Mouse (Mus musculus): ENCODE data around the gene Ikzf3. TPM values are rescaled to one million over a fixed set of nuclear protein-coding genes. Genes with fewer than 3 reads are reported as not detected.

The Ikzf3 gene
- polyA plus RNA-seq, 1 experiment from 2014 or later, result 0.05 TPM

GRCm38 (mm10) chr11:98438331-98439158 is 107.3 kb downstream of the Ikzf3 start, which contains the start of gene Mien1:
Gene Mien1, minus strand, starts transcription at chr11:98438991.
- Histone ChIP-seq H3K9ac (peak within 1 kb of the TSS; percentile 66), H3K4me3 (peak within 1 kb of the TSS; percentile 78), H3K4me2 (peak within 1 kb of the TSS; percentile 88), H3K36me3 (peaks cover 37% of the 10 kb centered on the region), H3K27me3 (no peaks in the 10 kb centered on the region), H3K4me1 (replicated peaks) (peaks cover 9% of the 10 kb centered on the region; the same call in 1 of the 2 replicates), H3K9me3 (replicated peaks) (no peaks in the 10 kb centered on the region), H3K27ac (peak within 1 kb of the TSS; percentile 79)
- ATAC-seq (replicated peaks; ENCODE audit: insufficient number of reproducible peaks, insufficient read depth, low FRiP score, low read depth), result peak; percentile 87
- 1% methylated on average over 43 of the region's 43 CpGs for WGBS

GRCm38 (mm10) chr11:98437441-98437840 is 108.4 kb downstream of the Ikzf3 start:
- Histone ChIP-seq H3K27me3 (no peaks in the 10 kb centered on the region), H3K4me3 (0 out of 2 replicates have a peak overlapping the region, but pooled peaks have one; percentile 78), H3K9me3 (replicated peaks) (no peaks in the 10 kb centered on the region), H3K4me2 (no peak overlapping the region), H3K4me1 (replicated peaks) (peaks cover 9% of the 10 kb centered on the region; the same call in 1 of the 2 replicates), H3K27ac (no peak overlapping the region), H3K36me3 (peaks cover 46% of the 10 kb centered on the region), H3K9ac (no peak overlapping the region)
- WGBS, result 80% methylated on average over 6 of the region's 6 CpGs
- ATAC-seq (replicated peaks; ENCODE audit: insufficient number of reproducible peaks, insufficient read depth, low FRiP score, low read depth), result no peak

GRCm38 (mm10) chr11:98435723-98436122 is 110.1 kb downstream of the Ikzf3 start:
- ATAC-seq (replicated peaks; ENCODE audit: insufficient number of reproducible peaks, insufficient read depth, low FRiP score, low read depth), result no peak
- Histone ChIP-seq H3K4me1 (replicated peaks) (peaks cover 9% of the 10 kb centered on the region; the same call in 1 of the 2 replicates), H3K4me3 (no peak overlapping the region), H3K9ac (no peak overlapping the region), H3K9me3 (replicated peaks) (no peaks in the 10 kb centered on the region), H3K36me3 (peaks cover 64% of the 10 kb centered on the region), H3K27ac (no peak overlapping the region), H3K27me3 (no peaks in the 10 kb centered on the region), H3K4me2 (no peak overlapping the region)
- WGBS, result 89% methylated on average over 9 of the region's 9 CpGs

GRCm38 (mm10) chr11:98431743-98432502 is 113.9 kb downstream of the Ikzf3 start:
- H3K4me2 ChIP-seq, result no peak overlapping the region
- no peak overlapping the region for H3K9ac ChIP-seq
- no peaks in the 10 kb centered on the region for H3K9me3 ChIP-seq (replicated peaks)
- WGBS, result 79% methylated on average over 9 of the region's 9 CpGs
- no peaks in the 10 kb centered on the region for H3K27me3 ChIP-seq
- H3K4me1 ChIP-seq (replicated peaks), result no peaks in the 10 kb centered on the region
- ATAC-seq (replicated peaks; ENCODE audit: insufficient number of reproducible peaks, insufficient read depth, low FRiP score, low read depth), result no peak
- no peak overlapping the region for H3K4me3 ChIP-seq
- H3K27ac ChIP-seq, result no peak overlapping the region
- peaks cover 96% of the 10 kb centered on the region for H3K36me3 ChIP-seq

- no peaks in the 10 kb centered on the region for H3K9me3 ChIP-seq (replicated peaks)
- H3K4me3 ChIP-seq, result no peak overlapping the region
- H3K27me3 ChIP-seq, result no peaks in the 10 kb centered on the region
- no peak overlapping the region for H3K4me2 ChIP-seq
- H3K27ac ChIP-seq, result no peak overlapping the region
- no peak for ATAC-seq (replicated peaks; ENCODE audit: insufficient number of reproducible peaks, insufficient read depth, low FRiP score, low read depth)
- H3K36me3 ChIP-seq, result peaks cover 95% of the 10 kb centered on the region
- no peaks in the 10 kb centered on the region for H3K4me1 ChIP-seq (replicated peaks)
- WGBS, result 76% methylated on average over 5 of the region's 5 CpGs
- H3K9ac ChIP-seq, result no peak overlapping the region
These were observed 117.4 kb downstream of the Ikzf3 start for GRCm38 (mm10) chr11:98428436-98428835.

GRCm38 (mm10) chr11:98426592-98426991 is 119.2 kb downstream of the Ikzf3 start:
- H3K4me2 ChIP-seq, result no peak overlapping the region
- WGBS, result 89% methylated on average over 7 of the region's 7 CpGs
- H3K4me1 ChIP-seq (replicated peaks), result no peaks in the 10 kb centered on the region
- peaks cover 96% of the 10 kb centered on the region for H3K36me3 ChIP-seq
- no peaks in the 10 kb centered on the region for H3K9me3 ChIP-seq (replicated peaks)
- H3K9ac ChIP-seq, result no peak overlapping the region
- no peak overlapping the region for H3K4me3 ChIP-seq
- H3K27me3 ChIP-seq, result no peaks in the 10 kb centered on the region
- no peak overlapping the region for H3K27ac ChIP-seq
- ATAC-seq (replicated peaks; ENCODE audit: insufficient number of reproducible peaks, insufficient read depth, low FRiP score, low read depth), result no peak

- peaks cover 57% of the 10 kb centered on the region for H3K4me1 ChIP-seq (replicated peaks)
- H3K4me2 ChIP-seq, result no peak overlapping the region
- H3K36me3 ChIP-seq, result peaks cover 40% of the 10 kb centered on the region
- peak overlapping the region; percentile 8 for H3K27ac ChIP-seq
- H3K4me3 ChIP-seq, result no peak overlapping the region
- H3K9ac ChIP-seq, result no peak overlapping the region
- no peaks in the 10 kb centered on the region for H3K27me3 ChIP-seq
- no peaks in the 10 kb centered on the region for H3K9me3 ChIP-seq (replicated peaks)
- WGBS, result 72% methylated on average over 10 of the region's 10 CpGs
- ATAC-seq (replicated peaks; ENCODE audit: insufficient number of reproducible peaks, insufficient read depth, low FRiP score, low read depth), result no peak
These were observed 126.8 kb downstream of the Ikzf3 start for GRCm38 (mm10) chr11:98418939-98419547.

- no peak overlapping the region for H3K9ac ChIP-seq
- WGBS, result 49% methylated on average over 6 of the region's 6 CpGs
- no peak overlapping the region for H3K4me2 ChIP-seq
- peak overlapping the region; percentile 51; the same call in 1 of the 2 replicates for H3K27ac ChIP-seq
- no peak overlapping the region for H3K4me3 ChIP-seq
- peaks cover 62% of the 10 kb centered on the region for H3K4me1 ChIP-seq (replicated peaks)
- H3K27me3 ChIP-seq, result no peaks in the 10 kb centered on the region
- ATAC-seq (replicated peaks; ENCODE audit: insufficient number of reproducible peaks, insufficient read depth, low FRiP score, low read depth), result no peak
- H3K9me3 ChIP-seq (replicated peaks), result no peaks in the 10 kb centered on the region
- H3K36me3 ChIP-seq, result peaks cover 32% of the 10 kb centered on the region
These were observed 127.6 kb downstream of the Ikzf3 start for GRCm38 (mm10) chr11:98418273-98418672.

GRCm38 (mm10) chr11:98417074-98417473 is 128.8 kb downstream of the Ikzf3 start:
- H3K9me3 ChIP-seq (replicated peaks), result no peaks in the 10 kb centered on the region
- no peaks in the 10 kb centered on the region for H3K27me3 ChIP-seq
- no peak overlapping the region for H3K9ac ChIP-seq
- WGBS, result 75% methylated on average over 1 of the region's 1 CpGs
- peaks cover 63% of the 10 kb centered on the region for H3K4me1 ChIP-seq (replicated peaks)
- no peak for ATAC-seq (replicated peaks; ENCODE audit: insufficient number of reproducible peaks, insufficient read depth, low FRiP score, low read depth)
- H3K4me2 ChIP-seq, result no peak overlapping the region
- no peak overlapping the region for H3K27ac ChIP-seq
- H3K4me3 ChIP-seq, result no peak overlapping the region
- H3K36me3 ChIP-seq, result peaks cover 20% of the 10 kb centered on the region
